Mouse (Mus musculus): ENCODE measurements at regions not wholly inside any gene's neighbourhood (a gene's known extent, or its start where the extent isn't known, plus 50 kb on each side); places are given as distances from the start of the nearest gene placed in this dataset.

- peak; percentile 80 to 81 for DNase-seq (ENCODE audit: low spot score in 2 of 2)
Measured at GRCm38 (mm10) chr16:21318640-21319365, 104.1 kb upstream of the Vps8 start.

GRCm38 (mm10) chr16:21320284-21320683 lies 102.6 kb upstream of the Vps8 start:
- no peak for DNase-seq (ENCODE audit: low spot score in 2 of 2)

- DNase-seq (ENCODE audit: low spot score in 2 of 2): peak; percentile 43 to 44
Measured at GRCm38 (mm10) chr16:21321188-21322070, 101.5 kb upstream of the Vps8 start.

- peak; percentile 54 to 67 for DNase-seq (ENCODE audit: low spot score in 2 of 2)
Measured at GRCm38 (mm10) chr16:21322437-21322836, 100.5 kb upstream of the Vps8 start.

GRCm38 (mm10) chr16:21323446-21324034 lies 99.4 kb upstream of the Vps8 start:
- DNase-seq (ENCODE audit: low spot score in 2 of 2): no peak

- no peak for DNase-seq (ENCODE audit: low spot score in 2 of 2)
Measured at GRCm38 (mm10) chr16:21327969-21328368, 94.9 kb upstream of the Vps8 start.

- DNase-seq (ENCODE audit: low spot score in 2 of 2): no peak
Measured at GRCm38 (mm10) chr16:21329199-21329598, 93.7 kb upstream of the Vps8 start.

- DNase-seq (ENCODE audit: low spot score in 2 of 2): peak in 1 of 2 experiments; percentile 53
Measured at GRCm38 (mm10) chr16:21331229-21331628, 91.7 kb upstream of the Vps8 start.

- no peak for DNase-seq (ENCODE audit: low spot score in 2 of 2)
Measured at GRCm38 (mm10) chr16:21332411-21332810, 90.5 kb upstream of the Vps8 start.

GRCm38 (mm10) chr16:21332862-21333222 lies 90.1 kb upstream of the Vps8 start:
- DNase-seq (ENCODE audit: low spot score in 2 of 2): no peak

- peak; percentile 95 for DNase-seq (ENCODE audit: low spot score in 2 of 2)
Measured at GRCm38 (mm10) chr16:21333223-21333951, 89.5 kb upstream of the Vps8 start.

GRCm38 (mm10) chr16:21339061-21339459 lies 83.9 kb upstream of the Vps8 start:
- no peak for DNase-seq (ENCODE audit: low spot score in 2 of 2)

- peak; percentile 84 to 89 for DNase-seq (ENCODE audit: low spot score in 2 of 2)
Measured at GRCm38 (mm10) chr16:21339460-21340081, 83.3 kb upstream of the Vps8 start.

- DNase-seq (ENCODE audit: low spot score in 2 of 2): peak; percentile 40 to 57
Measured at GRCm38 (mm10) chr16:21340136-21340535, 82.8 kb upstream of the Vps8 start.

GRCm38 (mm10) chr16:21349869-21350268 lies 73.0 kb upstream of the Vps8 start:
- no peak for DNase-seq (ENCODE audit: low spot score in 2 of 2)

GRCm38 (mm10) chr16:21351289-21351688 lies 71.6 kb upstream of the Vps8 start:
- DNase-seq (ENCODE audit: low spot score in 2 of 2): no peak

- no peak for DNase-seq (ENCODE audit: low spot score in 2 of 2)
Measured at GRCm38 (mm10) chr16:21353111-21353510, 69.8 kb upstream of the Vps8 start.

GRCm38 (mm10) chr16:21353545-21353944 lies 69.4 kb upstream of the Vps8 start:
- DNase-seq (ENCODE audit: low spot score in 2 of 2): peak; percentile 85 to 93

- no peak for DNase-seq (ENCODE audit: low spot score in 2 of 2)
Measured at GRCm38 (mm10) chr16:21355638-21356037, 67.3 kb upstream of the Vps8 start.

- no peak for DNase-seq (ENCODE audit: low spot score in 2 of 2)
Measured at GRCm38 (mm10) chr16:21357433-21357832, 65.5 kb upstream of the Vps8 start.

- DNase-seq (ENCODE audit: low spot score in 2 of 2): peak; percentile 70 to 86
Measured at GRCm38 (mm10) chr16:21358313-21358920, 64.5 kb upstream of the Vps8 start.

Data from right cerebral cortex, postnatal 10 days (tissue).